Mouse (Mus musculus): ENCODE measurements around the gene Zswim8.

DNA sequence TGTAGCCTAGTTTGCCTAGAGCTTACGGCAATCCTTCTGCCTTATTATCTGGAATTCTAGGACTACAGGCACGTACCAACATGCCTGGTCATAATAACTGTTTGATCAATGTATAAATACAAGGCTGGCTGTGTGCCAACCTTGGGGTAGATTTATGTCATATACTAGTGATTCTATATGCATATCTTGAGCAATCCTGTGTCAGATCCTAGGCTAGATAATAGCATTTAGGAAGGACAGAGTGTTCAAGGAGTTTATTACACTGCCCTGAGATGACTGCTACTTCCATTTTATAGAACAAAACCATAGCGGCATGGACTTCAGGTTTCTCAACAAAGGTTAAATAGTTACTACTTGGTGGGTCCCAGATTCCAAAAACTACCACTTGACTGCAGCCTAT lies 64.6 kb downstream of the Zswim8 start:
- TF ChIP-seq CTCF (IDR thresholded peaks at IDR 0.05; ENCODE audit: extremely low read depth, insufficient read depth, insufficient read length, insufficient replicate concordance) (no peak), POLR2A (IDR thresholded peaks at IDR 0.05; ENCODE audit: low read depth, low read length) (no peak)

Measured in spleen, adult 2 months (tissue).